Mouse (Mus musculus) ES-CJ7 (cell line): ENCODE measurements around the gene Snn.

Source experiments
- DNase-seq: peaks from one replicate; pipeline ENCODE4 v3.0.0; 2011; ENCODE audit warnings: low read depth, low spot score

Gene Snn

GRCm38 (mm10) chr16:11084181-11084580 is 23.4 kb downstream of the Snn start:
- DNase-seq = no peak

GRCm38 (mm10) chr16:11086299-11086698 is 25.6 kb downstream of the Snn start:
- DNase-seq = no peak

- DNase-seq = no peak
Observed at GRCm38 (mm10) chr16:11086856-11087588, 26.3 kb downstream of the Snn start.

- no peak for DNase-seq
Observed at GRCm38 (mm10) chr16:11090836-11091570, 30.3 kb downstream of the Snn start.

- no peak for DNase-seq
Observed at GRCm38 (mm10) chr16:11092061-11092460, 31.3 kb downstream of the Snn start.

GRCm38 (mm10) chr16:11092523-11092922 is 31.8 kb downstream of the Snn start:
- no peak for DNase-seq

GRCm38 (mm10) chr16:11093717-11094386 is 33.1 kb downstream of the Snn start:
- DNase-seq = no peak

- no peak for DNase-seq
Observed at GRCm38 (mm10) chr16:11097301-11097700, 36.6 kb downstream of the Snn start.

GRCm38 (mm10) chr16:11104905-11105304 is 44.2 kb downstream of the Snn start:
- no peak for DNase-seq

- peak; percentile 25 for DNase-seq
Observed at GRCm38 (mm10) chr16:11109198-11109740, 48.5 kb downstream of the Snn start.

- no peak for DNase-seq
Observed at GRCm38 (mm10) chr16:11122625-11123024, 61.9 kb downstream of the Snn start.

- no peak for DNase-seq
Observed at GRCm38 (mm10) chr16:11124110-11124509, 63.4 kb downstream of the Snn start.
